Mouse (Mus musculus) splenic B cell, adult 2 months (primary cell): Measurements from ENCODE around the gene Tns3.
"Not testable (repeated sequence)": the region's sequence is repeated elsewhere in the genome, so short reads cannot be mapped to it uniquely, and the experiment has no call there.

Experiments
- DNase-seq: peaks from one replicate; pipeline ENCODE4 v3.0.0-alpha.2; 2011; ENCODE audit warnings: low read depth, low spot score
- H3K27me3 ChIP-seq: 2 replicates; pipeline ENCODE4 v1.6.1; 2012; ENCODE audit warnings: mild to moderate bottlenecking, low read length, moderate library complexity, mixed read lengths; ENCODE audit not compliant: control insufficient read depth, poor library complexity, insufficient read depth, severe bottlenecking
- H3K36me3 ChIP-seq: 2 replicates; pipeline ENCODE4 v1.6.1; 2012; ENCODE audit warnings: mild to moderate bottlenecking, low read length, moderate library complexity, mixed read lengths; ENCODE audit not compliant: control insufficient read depth, poor library complexity, insufficient read depth, severe bottlenecking

Tns3 gene

GRCm38 (mm10) chr11:8625915-8626604 is 38.3 kb downstream of the Tns3 start:
- DNase-seq, result no peak
- Histone ChIP-seq H3K27me3 (0 out of 2 replicates have a peak, but pooled peaks cover 2% of the 10 kb centered on the region), H3K36me3 (no peaks in the 10 kb centered on the region)

DNA sequence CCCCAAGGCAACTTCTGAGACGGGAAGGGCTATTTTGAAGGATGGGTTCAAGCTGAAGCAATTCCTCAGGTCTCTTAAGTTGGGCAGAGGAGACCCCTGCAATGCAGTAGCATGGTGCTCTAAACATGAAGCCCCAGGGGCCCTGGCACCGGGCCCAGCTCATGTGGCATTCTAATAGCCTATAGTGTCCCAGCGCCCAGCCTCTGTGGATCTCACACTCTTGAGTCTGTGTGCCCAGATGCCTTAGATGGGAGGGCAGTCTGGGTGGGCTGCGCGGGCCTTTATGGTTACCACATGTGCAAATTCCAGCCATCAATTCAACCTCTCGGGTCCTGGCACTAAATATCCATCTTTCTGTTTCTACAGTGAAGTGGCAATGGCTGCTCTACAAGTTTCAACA is 38.9 kb downstream of the Tns3 start:
- DNase-seq, result no peak
- H3K36me3 ChIP-seq, result no peaks in the 10 kb centered on the region
- 0 out of 2 replicates have a peak, but pooled peaks cover 2% of the 10 kb centered on the region for H3K27me3 ChIP-seq

DNA sequence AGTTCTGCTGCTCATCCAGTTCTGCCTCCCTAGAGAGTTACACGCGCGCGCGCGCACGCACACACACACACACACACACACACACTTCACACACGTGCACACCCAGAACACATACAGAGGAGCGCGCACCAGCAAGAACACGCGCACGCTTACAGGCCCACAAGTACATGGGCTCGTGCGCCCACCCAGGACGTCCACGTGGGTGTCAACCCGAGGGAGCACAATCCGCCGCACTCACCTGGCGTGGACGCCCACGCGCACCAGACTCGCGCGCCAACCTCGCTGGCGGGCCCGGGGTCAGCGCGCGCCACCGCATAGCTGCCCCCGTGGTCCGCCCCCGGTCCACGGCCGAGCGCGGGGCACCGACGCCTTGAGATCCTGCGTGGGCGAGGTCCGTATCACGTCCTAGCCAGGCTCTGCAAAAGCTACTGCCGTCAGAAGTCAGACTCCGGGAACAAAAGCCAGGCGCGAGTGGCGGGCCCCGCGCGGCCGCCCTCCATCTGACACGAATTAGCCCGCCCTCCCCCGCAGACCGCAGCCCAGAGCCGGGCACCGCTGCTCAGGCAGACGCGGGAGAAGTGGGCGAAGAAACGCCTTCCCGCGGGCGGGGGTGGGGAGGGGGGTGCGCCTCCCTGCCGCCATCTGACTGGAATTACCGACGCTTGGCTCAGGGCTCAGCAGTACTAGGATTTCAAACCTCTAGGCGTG is 40.0 kb downstream of the Tns3 start:
- H3K27me3 ChIP-seq, result 0 out of 2 replicates have a peak, but pooled peaks cover 2% of the 10 kb centered on the region
- no peaks in the 10 kb centered on the region for H3K36me3 ChIP-seq
- peak; percentile 47 for DNase-seq

- no peak for DNase-seq
- no peaks in the 10 kb centered on the region for H3K36me3 ChIP-seq
- 0 out of 2 replicates have a peak, but pooled peaks cover 2% of the 10 kb centered on the region for H3K27me3 ChIP-seq
Observed at GRCm38 (mm10) chr11:8623852-8624178, 40.5 kb downstream of the Tns3 start.

DNA sequence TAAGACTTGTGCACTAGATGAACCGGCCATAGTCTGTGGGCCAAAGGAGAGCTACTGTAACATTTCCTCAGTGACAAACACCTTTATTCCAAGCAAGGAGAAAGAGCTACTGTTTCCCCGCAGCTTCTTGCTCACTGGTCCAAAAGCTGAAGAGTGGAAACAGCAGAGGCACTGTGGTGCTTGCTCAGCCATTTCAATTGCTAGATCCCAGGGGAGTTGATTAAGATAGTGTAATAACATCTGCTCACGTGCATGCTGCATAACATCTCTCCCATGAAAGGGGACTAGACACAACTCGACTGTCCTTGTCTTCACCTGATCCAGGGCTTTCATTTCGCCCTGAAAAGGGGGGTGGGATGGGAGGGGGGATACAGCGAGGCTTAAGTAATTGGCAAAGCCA is 41.7 kb downstream of the Tns3 start:
- 0 out of 2 replicates have a peak, but pooled peaks cover 2% of the 10 kb centered on the region for H3K27me3 ChIP-seq
- DNase-seq, result peak; percentile 59
- H3K36me3 ChIP-seq, result no peaks in the 10 kb centered on the region

- H3K27me3 ChIP-seq, DNase-seq, H3K36me3 ChIP-seq: not testable (repeated sequence)
Observed at GRCm38 (mm10) chr11:8619111-8619510, 45.2 kb downstream of the Tns3 start.

DNA sequence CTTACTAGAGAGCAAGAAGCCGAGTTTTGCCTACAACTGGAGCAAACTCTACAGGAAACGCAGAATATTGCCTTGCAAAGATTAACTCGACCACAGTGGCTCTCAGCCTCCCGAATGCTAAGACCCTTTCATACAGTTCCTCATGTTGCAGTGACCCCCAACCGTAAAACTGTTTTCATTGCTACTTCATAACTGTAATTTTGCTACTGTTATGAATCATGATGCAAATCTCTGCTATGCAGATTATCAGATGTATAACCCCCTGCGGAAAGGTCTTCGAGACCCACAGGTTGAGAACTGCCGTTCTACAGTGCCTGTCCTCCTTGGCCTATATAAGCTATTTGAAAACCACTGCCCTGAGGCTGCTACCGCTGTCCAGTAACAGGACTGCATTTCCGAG is 46.0 kb downstream of the Tns3 start:
- no peaks in the 10 kb centered on the region for H3K36me3 ChIP-seq
- no peaks in the 10 kb centered on the region for H3K27me3 ChIP-seq
- DNase-seq, result no peak

DNA sequence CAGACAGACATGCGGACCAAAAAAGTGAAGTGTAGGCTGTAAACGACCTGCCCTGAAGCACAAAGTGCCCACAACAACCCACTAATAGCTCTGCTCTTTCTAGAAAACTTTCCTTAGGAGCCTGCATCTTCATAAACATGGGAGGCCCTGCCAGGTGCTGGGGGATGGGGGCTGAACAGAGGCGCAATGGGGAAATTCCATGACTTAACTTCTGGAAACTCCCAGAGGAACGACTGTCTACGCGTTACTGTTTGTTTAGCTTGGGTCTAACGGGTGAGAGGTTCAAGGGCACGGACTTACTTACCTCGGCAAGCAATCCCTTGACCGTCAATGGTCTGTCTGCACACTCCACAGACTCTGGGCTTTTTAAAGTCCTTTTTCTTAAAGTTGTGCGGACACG is 48.9 kb downstream of the Tns3 start:
- no peak for DNase-seq
- Histone ChIP-seq H3K36me3 (no peaks in the 10 kb centered on the region), H3K27me3 (no peaks in the 10 kb centered on the region)

- Histone ChIP-seq H3K27me3 (no peaks in the 10 kb centered on the region), H3K36me3 (no peaks in the 10 kb centered on the region)
- no peak for DNase-seq
Observed at GRCm38 (mm10) chr11:8610456-8610855, 53.9 kb downstream of the Tns3 start.

DNA sequence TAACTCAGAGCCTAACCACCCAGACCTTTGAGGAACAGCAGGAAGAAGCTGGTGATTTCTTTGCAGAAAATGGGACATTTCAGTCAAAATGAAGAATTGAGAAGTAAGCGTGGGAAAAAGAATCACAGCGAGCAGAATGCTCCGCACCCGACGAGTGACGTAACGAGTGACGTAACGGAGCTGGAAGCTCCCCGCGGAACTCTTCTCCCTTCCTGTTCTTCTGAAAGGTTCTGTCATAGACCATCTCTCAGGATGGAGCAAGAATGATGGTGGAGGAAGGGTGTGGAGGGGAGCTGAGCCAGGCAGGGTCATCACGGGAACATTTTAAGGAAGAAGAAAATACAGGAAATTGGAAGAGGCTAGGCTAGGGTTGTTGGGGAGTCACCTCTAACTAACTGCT is 54.5 kb downstream of the Tns3 start:
- DNase-seq, result no peak
- Histone ChIP-seq H3K27me3 (no peaks in the 10 kb centered on the region), H3K36me3 (no peaks in the 10 kb centered on the region)

GRCm38 (mm10) chr11:8607123-8607522 is 57.2 kb downstream of the Tns3 start:
- peak; percentile 35 for DNase-seq
- H3K27me3 ChIP-seq, result no peaks in the 10 kb centered on the region
- no peaks in the 10 kb centered on the region for H3K36me3 ChIP-seq

- DNase-seq, result no peak
Observed at GRCm38 (mm10) chr11:8604789-8605569, 59.4 kb downstream of the Tns3 start.

DNA sequence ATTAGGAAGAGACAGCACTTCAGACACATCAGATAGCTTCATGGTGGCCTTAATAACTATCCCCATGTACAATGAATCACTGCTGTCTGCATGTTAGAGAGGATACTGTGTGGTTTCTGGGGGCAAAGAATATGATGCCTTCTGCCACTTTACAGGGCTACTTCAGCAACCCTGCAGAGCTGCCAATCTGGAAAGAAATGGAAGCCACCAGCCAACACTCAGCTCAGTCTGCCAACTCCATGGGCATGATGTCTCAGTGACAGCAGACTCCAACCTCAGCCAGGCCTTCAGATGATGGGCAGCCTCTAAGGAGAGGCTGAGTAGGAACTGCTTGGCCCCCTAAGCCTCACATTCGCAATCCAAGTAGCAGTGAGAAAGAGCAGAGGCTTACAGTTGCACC is 61.7 kb downstream of the Tns3 start:
- no peaks in the 10 kb centered on the region for H3K36me3 ChIP-seq
- H3K27me3 ChIP-seq, result no peaks in the 10 kb centered on the region

More at GRCm38 (mm10) chr11:8604789-8605569, 59.4 kb downstream of the Tns3 start:
- H3K27me3 ChIP-seq, result no peaks in the 10 kb centered on the region
- no peaks in the 10 kb centered on the region for H3K36me3 ChIP-seq

DNA sequence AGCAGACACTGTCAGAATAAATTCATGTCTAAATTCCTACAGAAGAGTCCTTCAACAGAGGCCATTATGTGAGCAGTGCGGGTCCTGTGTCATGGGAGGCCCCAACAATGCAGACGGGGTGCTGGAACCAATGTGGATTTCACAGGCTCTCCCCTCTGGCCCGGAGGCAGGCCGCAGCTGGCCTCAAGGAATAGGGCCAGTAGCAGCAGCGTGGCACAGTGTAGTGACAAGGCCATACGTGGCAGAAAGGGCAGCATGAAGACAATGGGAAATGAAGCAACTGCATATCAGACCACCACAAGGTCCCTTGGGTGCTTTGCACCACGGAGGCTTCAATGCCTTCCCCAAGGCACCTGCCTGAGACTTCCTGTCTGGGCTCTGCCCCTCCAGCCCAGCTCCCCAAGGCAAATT is 62.9 kb downstream of the Tns3 start:
- Histone ChIP-seq H3K36me3 (no peaks in the 10 kb centered on the region), H3K27me3 (no peaks in the 10 kb centered on the region)
- DNase-seq, result peak; percentile 50

More for the DNA sequence above, 61.7 kb downstream of the Tns3 start:
- DNase-seq, result no peak

- Histone ChIP-seq H3K27me3 (no peaks in the 10 kb centered on the region), H3K36me3 (no peaks in the 10 kb centered on the region)
- no peak for DNase-seq
Observed at GRCm38 (mm10) chr11:8595642-8596041, 68.7 kb downstream of the Tns3 start.
